Mouse (Mus musculus): ENCODE measurements around the gene Rspry1.

The Rspry1 gene

GRCm38 (mm10) chr8:94695341-94695993, 93.7 kb downstream of the Rspry1 start:
- DNase-seq: no peak

DNA sequence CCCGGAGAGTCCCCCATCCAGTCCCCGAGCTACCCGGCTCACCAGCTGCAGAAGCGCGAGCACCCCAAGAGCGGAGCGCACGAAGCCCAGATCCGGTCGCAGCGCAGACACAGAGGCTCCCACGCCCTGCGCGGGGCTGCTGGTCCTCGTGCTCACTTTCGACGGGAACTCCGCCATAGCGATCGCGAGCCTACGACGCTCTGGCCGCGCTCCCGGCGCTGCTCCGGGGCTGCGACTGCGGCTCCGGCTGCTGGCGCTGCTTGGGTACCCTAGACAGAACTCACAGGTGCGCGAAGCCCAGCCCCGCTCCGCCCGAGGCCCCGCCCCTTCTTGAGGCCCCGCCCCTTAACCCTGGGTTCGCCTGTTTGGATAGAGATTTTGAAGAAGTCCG, 94.3 kb downstream of the Rspry1 start, which contains the start of gene Pllp:
TSS of gene Pllp (minus strand) at position 285 of the 391 bp plus-strand sequence.
- peak; percentile 48 for DNase-seq

DNA sequence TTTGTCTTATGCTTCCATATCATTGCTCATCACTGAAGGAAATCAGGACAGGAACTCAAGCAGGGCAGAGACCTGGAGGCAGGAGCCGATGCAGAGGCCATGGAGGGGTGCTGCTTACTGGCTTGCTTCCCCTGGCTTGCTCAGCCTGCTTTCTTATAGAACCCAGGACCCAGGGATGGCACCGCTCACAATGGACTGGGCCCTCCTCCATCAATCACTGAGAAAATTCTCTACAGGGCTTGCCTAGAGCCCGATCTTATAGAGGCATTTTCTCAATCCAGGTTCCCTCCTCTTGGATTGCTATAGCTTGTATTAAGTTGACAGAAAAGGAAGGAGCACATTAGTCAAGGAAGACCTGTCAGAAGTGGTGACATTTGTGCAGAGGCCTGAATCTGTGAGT, 94.8 kb downstream of the Rspry1 start:
- no peak for DNase-seq

DNA sequence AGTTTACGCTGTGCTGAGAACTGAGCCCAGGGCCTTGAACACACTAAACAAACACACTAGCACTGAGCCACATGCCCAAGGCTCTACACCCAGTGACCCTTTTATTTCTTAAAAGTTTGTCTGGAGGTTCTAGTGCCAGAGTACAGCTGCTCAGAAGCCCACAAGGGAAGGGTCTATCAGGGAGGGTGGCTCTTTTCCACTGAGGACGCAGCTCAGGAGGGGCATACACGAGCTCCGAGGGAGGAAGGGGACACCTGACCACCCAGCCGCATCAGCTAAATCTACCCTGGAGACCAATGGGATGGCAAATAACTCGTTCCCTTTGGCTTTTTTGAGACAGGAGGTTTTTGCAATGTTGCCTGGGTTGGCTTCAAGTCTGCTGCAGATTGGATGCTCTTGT, 96.2 kb downstream of the Rspry1 start:
- DNase-seq: no peak

- DNase-seq: no peak
Observed at GRCm38 (mm10) chr8:94699366-94699765, 97.6 kb downstream of the Rspry1 start.

GRCm38 (mm10) chr8:94700421-94700935, 98.7 kb downstream of the Rspry1 start:
- no peak for DNase-seq

GRCm38 (mm10) chr8:94702156-94702555, 100.4 kb downstream of the Rspry1 start:
- DNase-seq: no peak

- peak; percentile 77 for DNase-seq
Observed at GRCm38 (mm10) chr8:94702844-94703813, 101.4 kb downstream of the Rspry1 start.

GRCm38 (mm10) chr8:94703972-94704668, 102.4 kb downstream of the Rspry1 start:
- peak; percentile 99 for DNase-seq

- DNase-seq: no peak
Observed at GRCm38 (mm10) chr8:94704669-94704984, 102.9 kb downstream of the Rspry1 start.

- DNase-seq: no peak
Observed at GRCm38 (mm10) chr8:94705581-94706245, 104.0 kb downstream of the Rspry1 start.

GRCm38 (mm10) chr8:94706732-94707395, 105.1 kb downstream of the Rspry1 start:
- DNase-seq: no peak

Data from right cerebral cortex, postnatal 25 days (tissue).